Mouse (Mus musculus) brown adipose tissue, adult 24 weeks (tissue): ENCODE results near the gene Olfr1233. TPM values are rescaled to one million over a fixed set of nuclear protein-coding genes. Genes with fewer than 3 reads are reported as not detected.

ENCODE experiments used
- H3K27ac ChIP-seq: fragments of 200-500 bp; replicated peaks from 2 replicates; pipeline ENCODE4 v1.5.1; 2012; ENCODE audit warnings: low read depth, mild to moderate bottlenecking, low read length
- H3K4me1 ChIP-seq: fragments of 200-500 bp; 2 replicates; pipeline ENCODE4 v1.6.1; 2012; ENCODE audit warnings: low read length, mixed read lengths; ENCODE audit not compliant: control insufficient read depth, insufficient read depth, insufficient read length
- H3K4me3 ChIP-seq: fragments of 200-500 bp; 2 replicates; pipeline ENCODE4 v1.5.1; 2012; ENCODE audit warnings: low read depth, mild to moderate bottlenecking, low read length, moderate library complexity; ENCODE audit not compliant: insufficient read depth
- polyA plus RNA-seq: library from polyadenylated mRNA; stranded (reverse); fragments of >200 nt; gene quantifications from 2 replicates; pipeline ENCODE4 v1.2.4, GENCODE M21; 2012; ENCODE audit not compliant: missing spikeins, insufficient read depth, insufficient read length

Olfr1233 gene
- polyA plus RNA-seq = not detected in 2 replicates

DNA sequence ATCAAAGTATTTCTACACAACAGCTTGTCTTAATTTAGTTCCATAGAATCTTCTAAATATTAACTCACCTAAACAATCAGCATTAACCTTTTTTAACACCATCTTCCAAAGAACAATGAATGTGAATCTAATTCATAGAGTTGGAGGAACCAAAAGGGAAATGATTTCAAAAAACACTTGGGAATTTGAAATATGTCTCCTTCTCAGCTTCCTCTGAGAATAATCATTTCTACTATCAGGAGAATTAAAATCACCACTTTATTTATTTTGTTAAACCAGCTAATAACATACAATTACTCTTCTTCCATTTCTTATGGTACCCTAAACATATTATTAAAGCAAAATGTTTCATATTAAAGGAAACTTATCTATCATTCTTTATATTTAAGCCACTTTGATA lies at the start of gene Olfr1233:
Gene Olfr1233 (minus strand): TSS at position 101 of the 400 bp plus-strand sequence.
- no peak within 1 kb of the TSS for H3K4me3 ChIP-seq
- H3K27ac ChIP-seq = no peak within 1 kb of the TSS
- H3K4me1 ChIP-seq = no peaks in the 10 kb centered on the region

DNA sequence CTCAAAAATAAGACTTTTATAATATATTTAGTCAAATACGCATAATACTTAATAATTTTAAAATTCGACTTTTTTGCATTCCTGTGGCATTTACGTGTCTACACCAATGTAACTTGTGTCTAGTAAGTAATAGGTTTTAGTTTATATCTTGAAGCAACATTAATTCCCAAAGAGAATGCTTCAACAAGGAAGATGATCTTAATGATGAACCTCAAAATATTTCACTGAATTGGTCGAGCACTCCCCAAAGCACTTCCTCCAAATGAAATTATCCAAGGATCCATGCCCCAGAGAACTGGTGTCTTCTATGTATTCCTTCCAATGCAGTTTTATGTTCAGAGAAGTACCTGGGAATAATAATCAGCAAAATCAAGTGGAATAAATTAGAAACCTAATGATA lies 22.6 kb upstream of the Olfr1233 start, which contains the start of gene Olfr1234:
Gene Olfr1234 (minus strand): TSS at position 101 of the 400 bp plus-strand sequence.
- Histone ChIP-seq H3K4me1 (no peaks in the 10 kb centered on the region), H3K4me3 (no peak within 1 kb of the TSS), H3K27ac (no peak within 1 kb of the TSS)

DNA sequence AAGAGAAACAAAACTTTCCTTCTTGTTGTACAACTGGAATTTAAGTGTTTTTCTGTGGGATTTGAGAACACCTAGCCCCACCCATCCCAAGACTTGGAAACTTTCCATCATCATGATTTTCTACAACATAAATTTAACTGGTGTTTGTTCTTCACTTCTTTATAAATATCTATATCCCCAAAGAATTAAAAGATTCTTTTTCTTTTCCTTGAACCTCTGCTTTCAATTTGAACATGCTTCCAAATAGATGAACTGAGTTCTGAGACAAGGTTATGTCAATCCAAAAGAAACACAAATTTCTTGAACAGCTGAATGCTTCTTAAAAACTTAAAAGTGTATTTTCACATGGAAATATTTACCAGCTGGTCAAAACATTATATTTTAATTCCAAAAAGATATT lies 12.6 kb downstream of the Olfr1233 start, which contains the start of gene Olfr1232:
Gene Olfr1232 (minus strand): TSS at position 101 of the 400 bp plus-strand sequence.
- no peak within 1 kb of the TSS for H3K27ac ChIP-seq
- no peaks in the 10 kb centered on the region for H3K4me1 ChIP-seq
- H3K4me3 ChIP-seq = no peak within 1 kb of the TSS

DNA sequence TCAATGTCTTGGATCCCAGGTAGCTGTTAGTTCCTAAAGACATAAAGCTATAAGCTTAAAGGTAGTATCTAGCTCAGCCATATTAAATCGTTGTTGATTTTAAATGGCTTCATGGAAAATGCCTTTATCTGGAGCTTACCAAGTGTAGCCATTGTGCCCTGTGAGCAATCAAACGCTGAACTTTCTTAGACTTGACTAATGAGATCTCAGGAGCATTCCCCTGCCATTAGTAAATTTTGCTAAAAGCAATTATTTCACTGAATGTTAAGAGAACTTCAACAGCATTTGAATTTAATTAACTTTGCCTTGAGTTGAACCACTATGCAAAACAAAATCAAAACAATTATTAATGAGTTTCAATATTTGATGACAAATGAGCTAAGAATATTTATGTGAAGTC lies 35.2 kb downstream of the Olfr1233 start, which contains the start of gene Olfr1231:
Gene Olfr1231 (minus strand): TSS at position 101 of the 400 bp plus-strand sequence.
- no peaks in the 10 kb centered on the region for H3K4me1 ChIP-seq
- H3K27ac ChIP-seq = no peak within 1 kb of the TSS
- no peak within 1 kb of the TSS for H3K4me3 ChIP-seq

DNA sequence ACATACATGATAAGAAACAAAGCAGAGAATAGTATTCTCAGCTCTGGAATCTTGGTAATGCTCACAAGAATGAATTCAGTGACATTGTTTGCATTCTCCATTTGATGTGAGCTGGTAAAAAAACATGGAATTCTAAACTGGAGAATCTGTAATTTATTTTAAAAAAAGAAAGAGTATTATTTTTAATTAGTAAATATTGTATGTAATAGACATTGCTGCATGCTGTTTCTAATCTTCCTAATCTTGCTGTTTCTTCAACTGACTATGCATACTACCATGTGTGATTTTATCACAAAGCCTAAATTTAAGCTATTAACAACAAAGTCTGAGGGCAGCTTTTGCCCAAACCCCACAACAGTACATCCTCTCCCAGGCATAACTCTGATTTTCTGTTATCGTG lies 45.0 kb downstream of the Olfr1233 start, which contains the start of gene Olfr1230:
Gene Olfr1230 (minus strand): TSS at position 101 of the 400 bp plus-strand sequence.
- no peaks in the 10 kb centered on the region for H3K4me1 ChIP-seq
- no peak within 1 kb of the TSS for H3K4me3 ChIP-seq
- no peak within 1 kb of the TSS for H3K27ac ChIP-seq

DNA sequence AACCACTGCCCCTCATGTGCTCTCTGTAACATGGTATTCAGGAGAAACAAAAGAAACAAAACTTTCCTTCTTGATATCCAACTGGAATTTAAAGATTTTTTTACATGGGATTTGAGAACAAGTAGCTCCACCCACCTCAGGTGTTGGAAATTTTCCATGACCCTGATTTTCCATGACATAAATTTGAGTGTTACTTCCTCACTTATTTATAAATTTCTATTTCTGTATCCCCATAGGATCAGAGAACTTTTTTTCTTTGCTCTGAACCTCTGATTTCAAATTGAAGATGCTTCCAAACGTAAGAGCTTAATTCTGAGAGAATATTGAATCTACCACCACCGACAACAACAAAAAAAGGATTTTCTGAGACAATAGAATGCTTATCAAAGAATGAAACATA lies 54.3 kb downstream of the Olfr1233 start, which contains the start of gene Olfr1229:
Gene Olfr1229 (minus strand): TSS at position 101 of the 400 bp plus-strand sequence.
- Histone ChIP-seq H3K4me3 (no peak within 1 kb of the TSS), H3K4me1 (no peaks in the 10 kb centered on the region), H3K27ac (no peak within 1 kb of the TSS)

Other genes starting within 250 kb of the Olfr1233 start
- not detected in 2 replicates for gene Olfr1220, start 235.6 kb downstream of the Olfr1233 start, polyA plus RNA-seq
- gene Olfr1221, start 225.1 kb downstream of the Olfr1233 start, polyA plus RNA-seq = not detected in 2 replicates
- not detected in 2 replicates for gene Olfr1222, start 209.3 kb downstream of the Olfr1233 start, polyA plus RNA-seq
- gene Olfr1223, start 190.8 kb downstream of the Olfr1233 start, polyA plus RNA-seq = not detected in 2 replicates
- gene Olfr1224-ps1, start 178.3 kb downstream of the Olfr1233 start, polyA plus RNA-seq = not detected in 2 replicates
- gene Olfr1225, start 167.7 kb downstream of the Olfr1233 start, polyA plus RNA-seq = not detected in 2 replicates
- not detected in 2 replicates for gene Olfr1226, start 142.3 kb downstream of the Olfr1233 start, polyA plus RNA-seq
- not detected in 2 replicates for gene Olfr1228, start 88.3 kb downstream of the Olfr1233 start, polyA plus RNA-seq
- gene Olfr1229, start 54.4 kb downstream of the Olfr1233 start, polyA plus RNA-seq = not detected in 2 replicates
- not detected in 2 replicates for gene Olfr1230, start 45.1 kb downstream of the Olfr1233 start, polyA plus RNA-seq
- not detected in 2 replicates for gene Olfr1231, start 35.3 kb downstream of the Olfr1233 start, polyA plus RNA-seq
- gene Olfr1232, start 12.7 kb downstream of the Olfr1233 start, polyA plus RNA-seq = not detected in 2 replicates
- not detected in 2 replicates for gene Olfr1234, start 22.5 kb upstream of the Olfr1233 start, polyA plus RNA-seq
- gene Olfr1238, start 67.3 kb upstream of the Olfr1233 start, polyA plus RNA-seq = not detected in 2 replicates
- not detected in 2 replicates for gene Olfr1239, start 78.0 kb upstream of the Olfr1233 start, polyA plus RNA-seq
- not detected in 2 replicates for gene Olfr1240, start 100.6 kb upstream of the Olfr1233 start, polyA plus RNA-seq
- gene Olfr1241, start 144.7 kb upstream of the Olfr1233 start, polyA plus RNA-seq = not detected in 2 replicates
- not detected in 2 replicates for gene Olfr1242, start 155.9 kb upstream of the Olfr1233 start, polyA plus RNA-seq
- gene Olfr1243, start 189.1 kb upstream of the Olfr1233 start, polyA plus RNA-seq = not detected in 2 replicates
- not detected in 2 replicates for gene Olfr1245, start 236.0 kb upstream of the Olfr1233 start, polyA plus RNA-seq